Mouse (Mus musculus) forebrain, embryonic 15.5 days (tissue): ENCODE results near the gene Cep295nl. TPM values are rescaled to one million over a fixed set of nuclear protein-coding genes. Genes with fewer than 3 reads are reported as not detected.
A peak's percentile ranks its signal among the peaks of the same experiment; 100 is the strongest.
"Not testable (repeated sequence)": the region's sequence is repeated elsewhere in the genome, so short reads cannot be mapped to it uniquely, and the experiment has no call there.

Experiments
- ATAC-seq: fragments of 200-750 bp; cut with Nextera tagmentation; replicated peaks from 2 replicates; pipeline ENCODE4 v1.8.0; 2017; ENCODE audit warnings: mild to moderate bottlenecking, moderate TSS enrichment, moderate library complexity
- H3K27ac ChIP-seq: fragments of 300-500 bp; sonication (generic); replicated peaks from 2 replicates; pipeline ENCODE4 v1.5.1; 2015; ENCODE audit warnings: mild to moderate bottlenecking, inconsistent platforms
- H3K27me3 ChIP-seq: fragments of 300-500 bp; sonication (generic); 2 replicates; pipeline ENCODE4 v1.6.1; 2015; ENCODE audit warnings: inconsistent platforms
- H3K36me3 ChIP-seq: fragments of 300-500 bp; sonication (generic); 2 replicates; pipeline ENCODE4 v1.6.1; 2015; ENCODE audit warnings: mild to moderate bottlenecking, inconsistent platforms
- H3K4me1 ChIP-seq: fragments of 300-500 bp; sonication (generic); 2 replicates; pipeline ENCODE4 v1.6.1; 2015; ENCODE audit warnings: inconsistent platforms
- H3K4me2 ChIP-seq: fragments of 300-500 bp; sonication (generic); replicated peaks from 2 replicates; pipeline ENCODE4 v1.6.1; 2015; ENCODE audit warnings: mild to moderate bottlenecking, inconsistent platforms
- H3K4me3 ChIP-seq: fragments of 300-500 bp; sonication (generic); 2 replicates; pipeline ENCODE4 v1.5.1; 2015; ENCODE audit warnings: mild to moderate bottlenecking, inconsistent platforms
- H3K9ac ChIP-seq: fragments of 300-500 bp; sonication (generic); replicated peaks from 2 replicates; pipeline ENCODE4 v1.6.1; 2015; ENCODE audit warnings: mild to moderate bottlenecking, inconsistent platforms
- H3K9me3 ChIP-seq: fragments of 300-500 bp; sonication (generic); 2 replicates; pipeline ENCODE4 v1.6.1; 2016; ENCODE audit warnings: inconsistent platforms
- WGBS: fragments of 180-500 bp; shearing (Covaris S2); methylation state at CpG from one replicate; pipeline ENCODE4 v1.1.7; 2015; ENCODE audit warnings: mixed read lengths; 5-methylcytosine and 5-hydroxymethylcytosine counted together
- polyA plus RNA-seq: library from polyadenylated mRNA; unstranded; fragments of >200 nt; fragmentation: Nextera tagmentation; extraction: Ambion mirVana; gene quantifications from 2 replicates; pipeline ENCODE4 v1.2.1, GENCODE M21; 2015

Gene Cep295nl
- polyA plus RNA-seq, 1 experiment from 2014 or later: not detected

DNA sequence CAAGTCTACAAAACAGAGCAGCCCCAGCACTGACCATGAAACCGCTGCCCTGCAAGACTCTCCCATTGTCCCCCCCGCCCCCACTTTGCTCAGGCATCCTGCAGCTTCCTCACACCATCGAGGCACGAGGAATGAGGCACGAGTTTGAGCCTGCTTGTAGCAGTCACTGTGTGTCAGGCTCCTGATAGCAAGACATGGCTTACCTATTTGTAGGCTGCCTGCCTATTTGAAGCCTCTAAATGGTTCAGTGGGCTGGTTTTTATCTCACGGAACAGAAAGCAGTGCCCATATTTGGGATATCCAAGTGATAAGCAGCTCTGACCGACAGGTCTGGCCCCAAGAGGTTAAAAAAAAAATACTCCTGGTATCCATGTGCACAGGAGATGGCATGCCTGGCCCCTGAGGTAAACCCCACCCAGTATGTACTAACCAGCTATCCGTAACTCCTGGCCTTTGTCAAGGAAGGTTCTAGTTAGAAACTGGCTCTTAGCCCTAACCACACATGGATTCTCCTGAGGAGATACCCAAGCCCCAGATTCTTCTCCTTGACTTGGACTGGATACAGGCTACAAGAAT lies 26.0 kb downstream of the Cep295nl start:
- no peak overlapping the region for H3K4me2 ChIP-seq
- H3K4me3 ChIP-seq: no peak overlapping the region
- H3K27ac ChIP-seq: no peak overlapping the region
- 94% methylated on average over 8 of the region's 8 CpGs for WGBS
- H3K4me1 ChIP-seq: 0 out of 2 replicates have a peak, but pooled peaks cover under 1% of the 10 kb centered on the region
- no peak overlapping the region for H3K9ac ChIP-seq
- no peaks in the 10 kb centered on the region for H3K9me3 ChIP-seq
- peaks cover 28% of the 10 kb centered on the region for H3K36me3 ChIP-seq
- no peak for ATAC-seq
- H3K27me3 ChIP-seq: no peaks in the 10 kb centered on the region

DNA sequence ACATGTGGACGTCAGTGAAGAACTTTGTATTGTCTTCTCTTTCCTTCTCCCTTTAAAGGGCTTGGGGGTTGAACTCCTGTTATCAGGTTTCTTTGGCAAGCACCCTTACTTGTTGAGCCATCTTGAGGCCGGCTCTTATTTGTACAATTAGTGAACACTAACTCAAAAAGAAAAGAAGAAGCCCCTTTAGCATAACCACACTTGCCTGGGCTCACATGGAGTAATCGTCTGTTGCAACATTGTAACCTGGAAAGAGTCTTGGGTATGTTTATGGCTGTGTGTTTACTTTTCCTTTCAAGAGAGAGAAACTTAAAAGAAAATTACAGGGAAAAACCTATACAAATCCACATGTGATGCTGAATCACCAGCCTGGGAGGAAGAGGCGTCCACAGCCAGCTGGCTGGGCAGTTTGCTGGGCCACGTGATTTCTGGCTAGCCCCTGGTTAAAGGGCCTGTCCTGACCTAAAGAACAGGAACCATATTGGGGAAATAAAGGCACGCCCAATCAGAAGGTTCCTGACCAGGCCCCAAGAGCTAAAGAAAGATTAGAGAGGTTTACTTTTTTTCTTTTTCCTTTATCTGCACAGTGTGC lies 30.1 kb downstream of the Cep295nl start:
- Histone ChIP-seq H3K4me2 (no peak overlapping the region), H3K27ac (no peak overlapping the region), H3K27me3 (no peaks in the 10 kb centered on the region), H3K9me3 (0 out of 2 replicates have a peak, but pooled peaks cover 3% of the 10 kb centered on the region), H3K36me3 (peaks cover 47% of the 10 kb centered on the region), H3K4me1 (no peaks in the 10 kb centered on the region), H3K4me3 (no peak overlapping the region), H3K9ac (no peak overlapping the region)
- ATAC-seq: no peak
- 87% methylated on average over 6 of the region's 6 CpGs for WGBS

- not testable (repeated sequence) for H3K9ac ChIP-seq
Measured at GRCm38 (mm10) chr11:118307962-118308361, 34.3 kb downstream of the Cep295nl start.

GRCm38 (mm10) chr11:118303959-118304358 lies 38.3 kb downstream of the Cep295nl start:
- 92% methylated on average over 4 of the region's 4 CpGs for WGBS
- ATAC-seq, H3K9ac ChIP-seq, H3K4me2 ChIP-seq, H3K27ac ChIP-seq, H3K4me1 ChIP-seq, H3K4me3 ChIP-seq, H3K9me3 ChIP-seq, H3K27me3 ChIP-seq: not testable (repeated sequence)
- H3K36me3 ChIP-seq: peaks cover 21% of the 10 kb centered on the region

More at GRCm38 (mm10) chr11:118307962-118308361, 34.3 kb downstream of the Cep295nl start:
- not testable (repeated sequence) for H3K4me1 ChIP-seq, H3K9me3 ChIP-seq, H3K4me3 ChIP-seq, H3K4me2 ChIP-seq, ATAC-seq, H3K27me3 ChIP-seq, H3K27ac ChIP-seq
- WGBS: 84% methylated on average over 2 of the region's 2 CpGs
- H3K36me3 ChIP-seq: peaks cover 48% of the 10 kb centered on the region

GRCm38 (mm10) chr11:118298810-118299209 lies 43.5 kb downstream of the Cep295nl start:
- WGBS: 89% methylated on average over 2 of the region's 2 CpGs
- H3K4me1 ChIP-seq: no peaks in the 10 kb centered on the region
- H3K36me3 ChIP-seq: peaks cover 11% of the 10 kb centered on the region; the same call in 1 of the 2 replicates
- no peak overlapping the region for H3K27ac ChIP-seq
- H3K27me3 ChIP-seq: no peaks in the 10 kb centered on the region
- H3K9ac ChIP-seq: no peak overlapping the region
- no peaks in the 10 kb centered on the region for H3K9me3 ChIP-seq
- H3K4me2 ChIP-seq: no peak overlapping the region
- H3K4me3 ChIP-seq: no peak overlapping the region
- no peak for ATAC-seq

- Histone ChIP-seq H3K4me1 (no peaks in the 10 kb centered on the region), H3K9me3 (no peaks in the 10 kb centered on the region), H3K9ac (no peak overlapping the region), H3K4me3 (no peak overlapping the region), H3K27me3 (no peaks in the 10 kb centered on the region), H3K4me2 (no peak overlapping the region), H3K27ac (no peak overlapping the region), H3K36me3 (peaks cover 4% of the 10 kb centered on the region; the same call in 1 of the 2 replicates)
- WGBS: 85% methylated on average over 3 of the region's 3 CpGs
- no peak for ATAC-seq
Measured at GRCm38 (mm10) chr11:118297967-118298366, 44.3 kb downstream of the Cep295nl start.

GRCm38 (mm10) chr11:118295026-118295425 lies 47.3 kb downstream of the Cep295nl start:
- Histone ChIP-seq H3K36me3 (no peaks in the 10 kb centered on the region), H3K27me3 (no peaks in the 10 kb centered on the region), H3K9me3 (no peaks in the 10 kb centered on the region), H3K4me3 (no peak overlapping the region), H3K4me1 (peaks cover 5% of the 10 kb centered on the region), H3K4me2 (no peak overlapping the region), H3K9ac (no peak overlapping the region), H3K27ac (no peak overlapping the region)
- no peak for ATAC-seq
- 67% methylated on average over 2 of the region's 2 CpGs for WGBS

GRCm38 (mm10) chr11:118292671-118293070 lies 49.6 kb downstream of the Cep295nl start:
- H3K9me3 ChIP-seq: no peaks in the 10 kb centered on the region
- no peak overlapping the region for H3K4me3 ChIP-seq
- H3K27ac ChIP-seq: no peak overlapping the region
- H3K27me3 ChIP-seq: no peaks in the 10 kb centered on the region
- no peak overlapping the region for H3K9ac ChIP-seq
- H3K36me3 ChIP-seq: peaks cover under 1% of the 10 kb centered on the region; the same call in 1 of the 2 replicates
- ATAC-seq: no peak
- WGBS: 50% methylated on average over 6 of the region's 6 CpGs
- H3K4me1 ChIP-seq: peaks cover 18% of the 10 kb centered on the region
- no peak overlapping the region for H3K4me2 ChIP-seq

- Histone ChIP-seq H3K9me3 (no peaks in the 10 kb centered on the region), H3K4me3 (peak within 1 kb of the TSS; percentile 82), H3K4me1 (peaks cover 19% of the 10 kb centered on the region), H3K9ac (peak within 1 kb of the TSS; percentile 89), H3K27ac (peak within 1 kb of the TSS; percentile 89), H3K4me2 (peak within 1 kb of the TSS; percentile 81), H3K27me3 (no peaks in the 10 kb centered on the region), H3K36me3 (peaks cover 19% of the 10 kb centered on the region)
- under 1% methylated on average over 68 of the region's 68 CpGs for WGBS
- peak; percentile 99 for ATAC-seq
Measured at GRCm38 (mm10) chr11:118289999-118290889, 52.1 kb downstream of the Cep295nl start, which contains the start of gene Usp36. TSS of gene Usp36 (minus strand) at chr11:118290244.

DNA sequence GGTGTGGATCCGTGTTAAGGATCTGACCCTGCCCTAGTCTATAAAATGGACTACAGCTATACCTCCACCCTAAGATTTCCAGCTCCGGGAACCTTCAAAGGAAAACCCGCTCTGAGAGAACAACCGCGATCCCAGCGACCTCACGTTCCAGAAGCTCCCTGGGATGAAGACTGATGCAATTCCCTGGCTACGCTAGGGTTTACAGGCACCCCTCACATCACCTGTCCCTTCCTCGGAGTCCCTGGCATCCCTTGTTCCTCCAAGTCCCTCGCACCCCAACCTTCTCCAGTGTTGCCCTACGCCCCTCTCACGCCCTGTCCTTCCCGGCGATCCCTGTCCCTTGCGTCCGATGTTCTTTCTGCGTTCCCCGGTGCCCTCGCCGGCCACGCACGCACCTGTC lies 52.7 kb downstream of the Cep295nl start:
- peaks cover 26% of the 10 kb centered on the region for H3K36me3 ChIP-seq
- under 1% methylated on average over 22 of the region's 22 CpGs for WGBS
- peak overlapping the region; percentile 89 for H3K9ac ChIP-seq
- H3K4me1 ChIP-seq: peaks cover 19% of the 10 kb centered on the region
- peak overlapping the region; percentile 81 for H3K27ac ChIP-seq
- peak overlapping the region; percentile 81 for H3K4me2 ChIP-seq
- no peaks in the 10 kb centered on the region for H3K27me3 ChIP-seq
- peak overlapping the region; percentile 82 for H3K4me3 ChIP-seq
- peak; percentile 30; the same call in 1 of the 2 replicates for ATAC-seq
- H3K9me3 ChIP-seq: no peaks in the 10 kb centered on the region

GRCm38 (mm10) chr11:118289037-118289511 lies 53.2 kb downstream of the Cep295nl start:
- no peak for ATAC-seq
- H3K4me2 ChIP-seq: peak overlapping the region; percentile 81
- H3K9me3 ChIP-seq: no peaks in the 10 kb centered on the region
- peak overlapping the region; percentile 89 for H3K9ac ChIP-seq
- peaks cover 31% of the 10 kb centered on the region for H3K36me3 ChIP-seq
- peak overlapping the region; percentile 82 for H3K4me3 ChIP-seq
- H3K27ac ChIP-seq: peak overlapping the region; percentile 81
- WGBS: under 1% methylated on average over 16 of the region's 16 CpGs
- peaks cover 19% of the 10 kb centered on the region for H3K4me1 ChIP-seq
- no peaks in the 10 kb centered on the region for H3K27me3 ChIP-seq

GRCm38 (mm10) chr11:118287573-118287972 lies 54.7 kb downstream of the Cep295nl start:
- Histone ChIP-seq H3K4me2 (no peak overlapping the region), H3K4me1 (peaks cover 19% of the 10 kb centered on the region), H3K27me3 (no peaks in the 10 kb centered on the region), H3K9me3 (no peaks in the 10 kb centered on the region), H3K36me3 (peaks cover 46% of the 10 kb centered on the region), H3K9ac (no peak overlapping the region), H3K4me3 (no peak overlapping the region), H3K27ac (no peak overlapping the region)
- WGBS: 94% methylated on average over 9 of the region's 9 CpGs
- ATAC-seq: no peak
